Mouse (Mus musculus): ENCODE measurements around the gene Slc29a1. TPM values are rescaled to one million over a fixed set of nuclear protein-coding genes. Genes with fewer than 3 reads are reported as not detected.
A peak's percentile ranks its signal among the peaks of the same experiment; 100 is the strongest.

Slc29a1 gene
- total RNA-seq, 1 experiment from 2014 or later, result 70.6 TPM

DNA sequence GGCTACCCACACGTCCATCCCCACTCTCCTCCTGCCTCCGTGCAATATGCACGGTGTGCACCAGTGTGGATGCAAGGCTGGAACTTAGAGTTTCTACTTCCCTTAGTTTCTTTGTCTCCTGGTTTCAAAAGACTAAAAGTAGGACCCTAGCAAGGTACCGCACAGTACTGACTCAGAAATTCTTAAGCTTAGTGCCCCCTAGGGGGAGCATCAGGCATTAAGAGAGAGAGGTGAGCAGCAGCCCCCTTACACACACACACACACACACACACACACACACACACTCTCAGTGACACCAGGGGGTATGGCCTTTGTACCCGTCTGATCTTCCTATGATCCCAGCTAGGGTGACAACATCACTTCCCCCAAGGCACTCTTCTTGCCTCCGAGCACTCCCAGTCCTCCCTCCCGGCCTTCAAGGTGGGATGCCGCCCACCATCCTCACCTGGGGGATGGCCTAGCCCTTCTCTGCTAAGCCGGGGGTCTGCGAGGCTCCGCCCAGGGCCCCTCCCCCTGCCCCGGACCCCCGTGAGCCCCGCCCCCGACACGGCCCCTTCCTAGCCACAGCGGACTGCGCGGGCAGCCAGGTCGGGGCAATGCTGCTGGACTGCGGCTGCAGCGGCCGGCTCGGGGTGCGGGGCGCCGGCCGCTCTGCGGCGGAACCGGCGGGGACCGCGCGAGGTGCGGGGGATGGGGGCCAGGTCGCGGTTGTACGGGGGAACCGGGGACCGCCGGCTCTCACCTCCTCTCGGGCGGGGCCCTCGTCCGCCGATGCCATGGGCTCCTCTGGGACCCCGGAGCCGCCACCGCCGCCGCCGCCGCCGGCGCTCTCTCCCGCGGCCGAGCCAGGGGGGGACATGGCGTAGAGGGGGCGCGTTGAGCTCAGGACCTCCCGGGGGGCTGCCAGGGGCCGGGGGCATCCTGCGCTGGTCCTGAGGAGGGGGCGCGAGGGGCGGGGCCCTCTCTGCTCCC is 50.6 kb downstream of the Slc29a1 start:
- ATAC-seq (replicated peaks in 1 of 2; ENCODE audit: insufficient read depth in 1 of 2, low FRiP score in 2 of 2, low TSS enrichment in 1 of 2, low read depth in 1 of 2, poor library complexity in 2 of 2, severe bottlenecking in 2 of 2), result no peak

DNA sequence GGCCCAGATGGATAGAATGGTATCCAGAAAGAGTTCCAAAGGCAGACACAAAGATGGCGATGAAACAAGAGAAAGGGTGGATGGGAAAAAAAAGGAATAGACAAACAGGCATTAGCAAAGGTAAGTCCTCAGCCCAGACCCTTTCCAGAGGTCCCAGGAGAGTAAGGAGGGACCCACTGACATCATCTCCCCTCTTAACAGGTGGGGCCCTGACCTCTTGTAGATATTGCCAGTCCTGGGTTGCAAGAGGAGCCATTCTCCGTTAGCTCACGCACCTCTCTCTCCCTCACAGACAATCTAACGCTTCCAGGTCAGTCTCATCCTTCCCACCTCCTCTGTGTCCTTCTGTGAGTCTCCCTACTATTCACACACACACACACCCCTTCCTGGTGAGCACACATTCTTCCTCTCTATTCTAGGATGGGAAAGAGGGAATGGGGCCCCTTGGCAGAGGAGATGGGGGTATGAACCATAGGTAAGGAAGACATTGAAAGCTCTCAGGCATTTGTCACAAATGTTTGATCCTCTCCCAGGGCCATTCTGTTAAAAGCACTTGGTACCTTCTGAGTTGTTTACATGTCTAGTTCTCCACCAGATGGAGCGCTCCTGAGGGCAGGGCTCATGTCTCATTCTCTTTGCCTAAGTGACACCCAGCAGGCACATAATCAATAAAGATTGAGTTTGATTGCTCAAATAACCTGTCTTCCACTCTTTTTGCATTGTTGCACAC is 51.8 kb downstream of the Slc29a1 start:
- no peak for ATAC-seq (replicated peaks in 1 of 2; ENCODE audit: insufficient read depth in 1 of 2, low FRiP score in 2 of 2, low TSS enrichment in 1 of 2, low read depth in 1 of 2, poor library complexity in 2 of 2, severe bottlenecking in 2 of 2)

DNA sequence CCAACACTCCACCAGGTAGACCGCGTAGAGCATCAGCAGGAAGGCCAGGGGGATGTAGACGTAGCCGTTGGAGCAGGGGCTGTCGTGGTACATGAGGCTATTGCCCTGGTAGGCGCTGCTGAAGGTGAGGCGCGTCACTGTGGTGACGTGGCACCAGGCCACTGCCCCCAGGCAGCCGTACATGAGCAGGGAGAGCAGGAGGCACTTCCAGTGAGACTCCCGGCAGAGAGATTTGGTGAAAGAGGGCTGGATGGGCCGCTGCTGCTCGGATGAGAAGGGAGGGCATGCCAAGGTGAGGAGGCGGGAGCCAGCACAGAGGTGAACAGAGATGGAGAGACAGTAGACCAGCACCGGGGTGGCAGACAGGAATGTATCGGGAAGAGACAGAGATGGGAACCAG is 52.5 kb downstream of the Slc29a1 start:
- no peak for ATAC-seq (replicated peaks in 1 of 2; ENCODE audit: insufficient read depth in 1 of 2, low FRiP score in 2 of 2, low TSS enrichment in 1 of 2, low read depth in 1 of 2, poor library complexity in 2 of 2, severe bottlenecking in 2 of 2)

DNA sequence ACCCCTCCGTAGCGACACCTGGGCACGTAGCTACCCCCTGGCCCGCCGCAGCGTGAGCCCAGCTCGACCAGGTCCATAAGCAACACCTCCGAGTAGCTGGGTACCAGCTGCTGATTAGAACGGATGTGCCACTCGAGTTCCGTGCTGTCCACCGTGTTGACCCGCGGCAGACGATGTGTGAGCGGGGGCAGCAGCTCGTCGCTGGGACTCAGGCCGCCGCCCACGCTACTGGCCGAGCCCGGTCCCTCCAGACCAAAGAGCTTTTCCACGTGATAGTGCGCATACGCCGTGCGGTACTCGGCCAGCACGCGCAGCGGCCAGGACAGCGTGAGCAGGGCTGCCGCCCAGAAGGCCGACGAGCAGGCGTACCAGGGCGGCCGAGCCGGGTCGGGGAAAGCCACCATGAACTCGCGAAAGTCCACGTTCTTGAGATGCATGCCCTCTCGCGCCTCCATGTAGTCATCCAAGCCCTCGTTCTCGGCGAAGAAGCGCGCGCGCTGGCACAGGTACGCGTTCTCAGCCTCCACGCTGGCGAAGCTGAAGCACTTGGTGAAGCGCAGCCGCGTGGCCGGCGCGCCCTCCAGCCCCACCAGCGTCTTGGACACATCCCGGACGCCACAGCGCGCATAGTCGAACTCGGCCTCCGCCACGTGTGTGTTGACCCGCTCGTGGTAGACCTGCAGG is 54.0 kb downstream of the Slc29a1 start:
- ATAC-seq (replicated peaks in 1 of 2; ENCODE audit: insufficient read depth in 1 of 2, low FRiP score in 2 of 2, low TSS enrichment in 1 of 2, low read depth in 1 of 2, poor library complexity in 2 of 2, severe bottlenecking in 2 of 2), result 0 out of 4 replicates have a peak, but pooled peaks of 1 of the 2 experiments have one; percentile 26

DNA sequence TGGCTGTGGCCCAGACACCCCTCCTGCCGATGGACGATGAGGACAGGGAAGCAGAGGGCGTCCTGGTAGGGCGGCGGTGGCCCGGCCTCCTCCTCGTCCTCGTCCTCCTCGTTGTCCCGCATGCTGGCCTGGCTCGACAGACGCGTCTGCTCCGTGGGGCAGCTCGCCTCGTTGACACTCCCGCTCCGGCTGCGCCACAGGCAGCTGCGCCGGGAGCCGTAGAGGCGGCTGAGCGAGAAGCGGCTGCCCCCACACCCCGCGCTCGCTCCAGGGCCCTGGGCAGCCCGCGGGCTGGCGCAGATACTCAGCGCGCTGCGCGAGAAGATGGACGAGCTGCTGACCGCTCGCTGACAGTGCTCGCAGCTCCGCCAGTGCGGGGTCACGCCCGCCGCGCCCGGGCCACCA is 54.5 kb downstream of the Slc29a1 start:
- peak in 1 of 2 experiments; percentile 2; a peak in 1 of 4 replicates for ATAC-seq (replicated peaks in 1 of 2; ENCODE audit: insufficient read depth in 1 of 2, low FRiP score in 2 of 2, low TSS enrichment in 1 of 2, low read depth in 1 of 2, poor library complexity in 2 of 2, severe bottlenecking in 2 of 2)

DNA sequence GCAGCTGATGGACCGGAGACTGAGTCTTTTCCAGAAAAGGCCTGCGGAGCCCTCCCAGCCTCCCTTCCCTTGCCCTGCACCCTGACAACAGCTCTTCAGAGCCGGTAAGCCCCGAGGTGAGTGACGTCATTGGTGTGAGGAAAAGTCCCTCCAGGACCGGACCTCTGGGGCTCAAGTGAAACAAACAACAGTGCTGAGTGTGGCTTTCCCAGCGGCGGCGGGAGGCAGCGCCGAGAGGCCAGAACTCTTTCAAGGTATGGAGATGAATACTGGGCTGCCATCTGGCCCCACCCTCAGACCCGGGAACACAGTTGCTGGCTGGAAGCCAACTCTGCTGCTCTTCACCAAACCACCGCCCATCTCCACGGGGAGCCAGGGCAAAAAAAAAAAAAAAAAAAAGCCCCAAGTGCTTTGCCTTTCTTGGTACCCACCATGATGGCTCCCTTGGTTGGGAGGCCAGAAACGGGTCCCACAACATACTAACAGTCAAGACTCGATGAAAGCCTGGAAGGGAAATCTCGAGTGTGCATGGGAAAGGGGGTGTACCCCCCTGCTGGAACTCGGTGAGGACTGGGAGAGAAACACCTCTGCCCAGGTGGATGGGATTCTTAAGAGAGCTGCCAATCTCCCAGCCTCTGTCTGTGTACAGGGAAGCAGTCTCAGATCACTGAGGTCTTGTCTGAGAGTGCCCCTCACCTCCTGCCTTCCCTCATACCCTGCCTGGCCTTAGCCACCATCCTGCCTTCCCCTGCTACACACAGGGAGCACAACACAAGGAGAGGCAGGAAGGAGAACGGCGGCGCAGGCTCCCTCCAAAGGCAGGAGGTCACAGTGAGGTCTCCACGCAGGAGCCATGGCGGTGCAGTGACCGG is 55.2 kb downstream of the Slc29a1 start:
- ATAC-seq (replicated peaks in 1 of 2; ENCODE audit: insufficient read depth in 1 of 2, low FRiP score in 2 of 2, low TSS enrichment in 1 of 2, low read depth in 1 of 2, poor library complexity in 2 of 2, severe bottlenecking in 2 of 2), result no peak

DNA sequence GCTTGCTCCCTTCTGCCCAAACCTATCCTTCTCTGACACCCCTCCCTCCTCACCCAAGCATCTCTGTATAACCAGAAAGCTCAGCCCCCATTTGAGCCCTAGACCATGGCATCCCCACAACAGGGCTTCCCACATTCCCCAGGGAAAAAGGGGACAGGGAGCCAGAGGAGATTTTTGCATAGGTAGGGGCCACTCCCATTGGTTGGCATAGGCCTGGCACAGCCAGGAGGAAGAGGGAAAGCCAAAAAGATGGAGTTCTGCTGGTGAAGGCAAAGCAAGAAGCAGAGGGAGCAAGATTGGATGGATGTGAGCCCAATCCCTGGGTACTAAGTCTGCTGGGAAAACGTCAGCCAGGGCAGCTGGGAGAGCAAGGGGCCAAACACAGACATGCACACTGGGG is 56.3 kb downstream of the Slc29a1 start:
- no peak for ATAC-seq (replicated peaks in 1 of 2; ENCODE audit: insufficient read depth in 1 of 2, low FRiP score in 2 of 2, low TSS enrichment in 1 of 2, low read depth in 1 of 2, poor library complexity in 2 of 2, severe bottlenecking in 2 of 2)

DNA sequence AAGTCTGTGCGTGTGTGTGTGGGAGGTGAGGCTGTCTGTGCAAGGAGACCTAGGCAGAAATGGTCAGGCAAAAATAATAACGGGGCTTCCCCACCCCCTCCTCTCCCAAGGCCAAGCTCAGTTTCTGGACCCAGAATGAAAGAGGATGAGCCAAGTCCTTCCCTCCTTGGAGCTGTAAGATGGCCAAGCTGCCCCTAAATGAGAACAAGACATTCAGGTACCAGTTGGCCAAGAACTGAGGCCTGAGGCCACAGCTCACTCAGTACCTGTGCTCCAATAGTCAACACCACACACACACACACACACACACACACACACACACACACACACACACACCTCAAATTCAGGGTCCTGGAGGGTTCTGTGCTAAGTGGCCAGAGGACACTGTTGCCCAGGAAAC is 56.7 kb downstream of the Slc29a1 start:
- ATAC-seq (replicated peaks in 1 of 2; ENCODE audit: insufficient read depth in 1 of 2, low FRiP score in 2 of 2, low TSS enrichment in 1 of 2, low read depth in 1 of 2, poor library complexity in 2 of 2, severe bottlenecking in 2 of 2), result no peak

DNA sequence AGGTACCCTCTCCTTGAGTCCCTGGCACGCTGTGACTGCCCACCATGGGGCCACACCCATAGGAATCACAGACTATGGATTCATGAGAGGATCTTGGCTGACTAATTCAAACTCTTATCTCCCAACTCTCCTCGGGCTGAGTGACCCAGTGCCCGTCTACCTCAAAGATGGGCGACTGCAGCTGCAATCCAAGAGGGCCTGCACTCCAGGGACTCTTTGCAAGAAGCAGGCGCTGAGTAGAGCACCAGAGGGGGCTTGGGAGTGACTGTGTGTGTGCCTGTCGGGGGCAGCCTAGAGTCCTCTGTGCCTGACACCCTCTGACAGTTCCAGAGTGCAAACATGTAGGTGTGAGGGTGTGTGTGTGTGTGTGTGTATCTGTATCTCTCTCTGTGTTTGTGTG is 57.3 kb downstream of the Slc29a1 start:
- no peak for ATAC-seq (replicated peaks in 1 of 2; ENCODE audit: insufficient read depth in 1 of 2, low FRiP score in 2 of 2, low TSS enrichment in 1 of 2, low read depth in 1 of 2, poor library complexity in 2 of 2, severe bottlenecking in 2 of 2)

DNA sequence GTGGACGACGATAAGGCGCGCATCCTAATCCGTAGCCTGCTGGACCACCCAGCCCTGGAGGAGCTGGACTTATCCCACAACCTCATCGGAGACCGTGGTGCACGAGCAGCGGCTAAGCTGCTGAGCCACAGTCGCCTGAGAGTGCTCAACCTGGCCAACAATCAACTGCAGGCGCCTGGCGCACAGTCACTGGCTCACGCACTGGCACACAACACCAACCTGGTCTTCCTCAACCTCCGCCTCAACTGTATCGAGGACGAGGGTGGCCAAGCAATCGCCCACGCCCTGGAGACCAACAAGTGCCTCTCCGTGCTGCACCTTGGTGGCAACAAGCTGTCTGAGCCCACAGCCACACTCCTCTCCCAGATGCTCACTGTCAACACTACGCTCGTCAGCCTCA is 59.7 kb downstream of the Slc29a1 start:
- ATAC-seq (replicated peaks in 1 of 2; ENCODE audit: insufficient read depth in 1 of 2, low FRiP score in 2 of 2, low TSS enrichment in 1 of 2, low read depth in 1 of 2, poor library complexity in 2 of 2, severe bottlenecking in 2 of 2), result no peak

DNA sequence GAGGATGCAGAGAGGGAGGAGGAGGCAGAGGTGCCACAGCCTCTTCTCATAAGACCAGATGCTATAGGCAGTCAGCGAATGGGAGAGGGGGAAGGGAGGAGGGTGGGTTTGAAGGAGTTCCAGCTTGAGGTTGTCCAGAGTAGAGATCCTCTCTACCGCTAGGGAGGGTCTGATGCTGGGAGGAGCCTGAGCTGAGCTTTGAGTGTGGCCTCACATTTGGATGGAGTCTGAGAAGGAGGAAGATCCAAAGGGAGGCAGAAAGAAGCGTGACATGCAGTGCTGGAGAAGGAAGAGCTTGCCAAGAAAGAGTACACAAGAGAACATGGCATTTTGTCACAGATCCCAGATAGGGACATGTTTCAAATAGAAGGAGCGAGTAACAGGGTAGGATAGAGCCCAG is 61.0 kb downstream of the Slc29a1 start:
- no peak for ATAC-seq (replicated peaks in 1 of 2; ENCODE audit: insufficient read depth in 1 of 2, low FRiP score in 2 of 2, low TSS enrichment in 1 of 2, low read depth in 1 of 2, poor library complexity in 2 of 2, severe bottlenecking in 2 of 2)

DNA sequence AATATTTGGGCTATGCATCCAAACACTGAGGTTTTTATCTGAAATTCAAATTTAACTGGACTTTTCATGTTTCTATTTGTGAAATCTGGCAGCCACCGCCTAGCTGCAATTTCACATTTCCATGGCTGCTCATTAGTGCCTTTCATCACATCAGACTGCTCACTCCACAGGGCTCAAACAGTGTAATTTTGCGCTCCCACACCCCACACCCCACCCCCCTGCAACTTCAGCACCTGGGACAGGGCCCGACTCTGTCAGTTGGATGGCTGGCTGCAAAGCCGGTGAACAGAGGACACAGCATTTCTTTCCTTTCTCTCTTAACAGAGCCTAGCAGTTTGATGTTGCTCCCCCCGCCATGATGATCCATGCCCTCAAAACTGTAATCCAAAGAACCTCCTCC is 63.1 kb downstream of the Slc29a1 start:
- ATAC-seq (replicated peaks in 1 of 2; ENCODE audit: insufficient read depth in 1 of 2, low FRiP score in 2 of 2, low TSS enrichment in 1 of 2, low read depth in 1 of 2, poor library complexity in 2 of 2, severe bottlenecking in 2 of 2), result no peak

Other genes starting within 250 kb of the Slc29a1 start
- 130 and 148 TPM in 2 replicates for gene Cdc5l, start 165.9 kb downstream of the Slc29a1 start, total RNA-seq (2017)
- gene Spats1, start 124.2 kb downstream of the Slc29a1 start, total RNA-seq (2017), result 0.31 TPM in 1 of 2 replicates, not detected in the other
- gene Aars2, start 92.8 kb downstream of the Slc29a1 start, total RNA-seq (2017), result 6.2 and 8.2 TPM in 2 replicates
- not detected in 2 replicates for gene Tcte1, start 76.2 kb downstream of the Slc29a1 start, total RNA-seq (2017)
- gene Tmem151b, start 49.9 kb downstream of the Slc29a1 start, total RNA-seq (2017), result 0.25 TPM in 2 replicates
- 20.5 and 22.7 TPM in 2 replicates for gene Nfkbie, start 43.9 kb downstream of the Slc29a1 start, total RNA-seq (2017)
- 64.8 and 76.7 TPM in 2 replicates for gene Slc35b2, start 35.7 kb downstream of the Slc29a1 start, total RNA-seq (2017)
- 2,119 and 2,880 TPM in 2 replicates for gene Hsp90ab1, start 26.3 kb downstream of the Slc29a1 start, total RNA-seq (2017)
- not detected in 2 replicates for gene Mymx, start 2.5 kb upstream of the Slc29a1 start, total RNA-seq (2017)
- gene Capn11, start 59.7 kb upstream of the Slc29a1 start, total RNA-seq (2017), result 0.50 and 0.55 TPM in 2 replicates
- gene Mrpl14, start 86.7 kb upstream of the Slc29a1 start, total RNA-seq (2017), result 13.2 and 21.9 TPM in 2 replicates
- gene Tmem63b, start 87.3 kb upstream of the Slc29a1 start, total RNA-seq (2017), result 5.3 and 7.6 TPM in 2 replicates
- not detected in 2 replicates for gene 1600014C23Rik, start 134.2 kb upstream of the Slc29a1 start, total RNA-seq (2017)

Measured in hematopoietic stem cell, adult 5-6 weeks (primary cell).